Mouse (Mus musculus): ENCODE measurements around the gene Axin2. TPM values are rescaled to one million over a fixed set of nuclear protein-coding genes. Genes with fewer than 3 reads are reported as not detected.
A peak's percentile ranks its signal among the peaks of the same experiment; 100 is the strongest.

Gene Axin2
- polyA plus RNA-seq, 1 experiment from 2014 or later: 7.0 TPM

GRCm38 (mm10) chr11:108961651-108962065 lies 41.5 kb downstream of the Axin2 start:
- Histone ChIP-seq H3K9me3 (ENCODE audit: control insufficient read depth, low read depth, low read length) (no peaks in the 10 kb centered on the region), H3K27ac (ENCODE audit: low read length) (no peak overlapping the region; the same call in 1 of the 2 replicates)
- 2% methylated on average over 11 of the region's 11 CpGs for WGBS

GRCm38 (mm10) chr11:108963476-108964232 lies 43.5 kb downstream of the Axin2 start:
- Histone ChIP-seq H3K4me3 (ENCODE audit: low read depth, low read length) (no peak overlapping the region), H3K27me3 (ENCODE audit: control insufficient read depth, insufficient read depth, low read length) (no peaks in the 10 kb centered on the region), H3K4me2 (replicated peaks; ENCODE audit: low read depth, low read length) (no peak overlapping the region), H3K9ac (replicated peaks; ENCODE audit: low read depth, low read length) (no peak overlapping the region), H3K9me3 (ENCODE audit: control insufficient read depth, low read depth, low read length) (no peaks in the 10 kb centered on the region), H3K27ac (ENCODE audit: low read length) (no peak overlapping the region), H3K36me3 (ENCODE audit: control insufficient read depth, insufficient read depth, low read length) (no peaks in the 10 kb centered on the region), H3K4me1 (ENCODE audit: control insufficient read depth, insufficient read depth, low read length) (0 out of 2 replicates have a peak, but pooled peaks cover 9% of the 10 kb centered on the region)
- no peak for ATAC-seq (ENCODE audit: insufficient number of reproducible peaks, insufficient read depth, low FRiP score, low read depth)
- WGBS: 51% methylated on average over 15 of the region's 15 CpGs

More at GRCm38 (mm10) chr11:108961651-108962065, 41.5 kb downstream of the Axin2 start:
- Histone ChIP-seq H3K4me1 (ENCODE audit: control insufficient read depth, insufficient read depth, low read length) (0 out of 2 replicates have a peak, but pooled peaks cover 9% of the 10 kb centered on the region), H3K9ac (replicated peaks; ENCODE audit: low read depth, low read length) (no peak overlapping the region), H3K36me3 (ENCODE audit: control insufficient read depth, insufficient read depth, low read length) (no peaks in the 10 kb centered on the region), H3K4me3 (ENCODE audit: low read depth, low read length) (0 out of 2 replicates have a peak overlapping the region, but pooled peaks have one; percentile 1), H3K27me3 (ENCODE audit: control insufficient read depth, insufficient read depth, low read length) (no peaks in the 10 kb centered on the region), H3K4me2 (replicated peaks; ENCODE audit: low read depth, low read length) (0 out of 2 replicates have a peak overlapping the region, but pooled peaks have one; percentile 28)
- no peak for ATAC-seq (ENCODE audit: insufficient number of reproducible peaks, insufficient read depth, low FRiP score, low read depth)

GRCm38 (mm10) chr11:108965740-108966139 lies 45.6 kb downstream of the Axin2 start:
- Histone ChIP-seq H3K4me1 (ENCODE audit: control insufficient read depth, insufficient read depth, low read length) (0 out of 2 replicates have a peak, but pooled peaks cover 9% of the 10 kb centered on the region), H3K9me3 (ENCODE audit: control insufficient read depth, low read depth, low read length) (peaks cover 2% of the 10 kb centered on the region; the same call in 1 of the 2 replicates), H3K27me3 (ENCODE audit: control insufficient read depth, insufficient read depth, low read length) (no peaks in the 10 kb centered on the region), H3K9ac (replicated peaks; ENCODE audit: low read depth, low read length) (no peak overlapping the region), H3K4me2 (replicated peaks; ENCODE audit: low read depth, low read length) (no peak overlapping the region), H3K36me3 (ENCODE audit: control insufficient read depth, insufficient read depth, low read length) (no peaks in the 10 kb centered on the region), H3K27ac (ENCODE audit: low read length) (no peak overlapping the region), H3K4me3 (ENCODE audit: low read depth, low read length) (no peak overlapping the region)
- ATAC-seq (ENCODE audit: insufficient number of reproducible peaks, insufficient read depth, low FRiP score, low read depth): no peak
- 40% methylated on average over 6 of the region's 6 CpGs for WGBS

GRCm38 (mm10) chr11:108973459-108973858 lies 53.3 kb downstream of the Axin2 start:
- no peak for ATAC-seq (ENCODE audit: insufficient number of reproducible peaks, insufficient read depth, low FRiP score, low read depth)
- H3K9me3 ChIP-seq (ENCODE audit: control insufficient read depth, low read depth, low read length): peaks cover 6% of the 10 kb centered on the region; the same call in 1 of the 2 replicates
- H3K4me3 ChIP-seq (ENCODE audit: low read depth, low read length): no peak overlapping the region
- no peaks in the 10 kb centered on the region for H3K36me3 ChIP-seq (ENCODE audit: control insufficient read depth, insufficient read depth, low read length)
- no peaks in the 10 kb centered on the region for H3K4me1 ChIP-seq (ENCODE audit: control insufficient read depth, insufficient read depth, low read length)
- no peak overlapping the region for H3K27ac ChIP-seq (ENCODE audit: low read length)
- WGBS: 67% methylated on average over 4 of the region's 4 CpGs
- no peak overlapping the region for H3K9ac ChIP-seq (replicated peaks; ENCODE audit: low read depth, low read length)
- H3K4me2 ChIP-seq (replicated peaks; ENCODE audit: low read depth, low read length): no peak overlapping the region
- no peaks in the 10 kb centered on the region for H3K27me3 ChIP-seq (ENCODE audit: control insufficient read depth, insufficient read depth, low read length)

GRCm38 (mm10) chr11:108973866-108974265 lies 53.7 kb downstream of the Axin2 start:
- H3K4me1 ChIP-seq (ENCODE audit: control insufficient read depth, insufficient read depth, low read length): no peaks in the 10 kb centered on the region
- WGBS: 43% methylated on average over 5 of the region's 5 CpGs
- ATAC-seq (ENCODE audit: insufficient number of reproducible peaks, insufficient read depth, low FRiP score, low read depth): no peak
- peaks cover 6% of the 10 kb centered on the region; the same call in 1 of the 2 replicates for H3K9me3 ChIP-seq (ENCODE audit: control insufficient read depth, low read depth, low read length)
- H3K4me2 ChIP-seq (replicated peaks; ENCODE audit: low read depth, low read length): no peak overlapping the region
- no peaks in the 10 kb centered on the region for H3K36me3 ChIP-seq (ENCODE audit: control insufficient read depth, insufficient read depth, low read length)
- H3K27me3 ChIP-seq (ENCODE audit: control insufficient read depth, insufficient read depth, low read length): no peaks in the 10 kb centered on the region
- no peak overlapping the region for H3K27ac ChIP-seq (ENCODE audit: low read length)
- H3K4me3 ChIP-seq (ENCODE audit: low read depth, low read length): no peak overlapping the region
- no peak overlapping the region for H3K9ac ChIP-seq (replicated peaks; ENCODE audit: low read depth, low read length)

- H3K9ac ChIP-seq (replicated peaks; ENCODE audit: low read depth, low read length): no peak overlapping the region
- 33% methylated on average over 11 of the region's 11 CpGs for WGBS
- H3K36me3 ChIP-seq (ENCODE audit: control insufficient read depth, insufficient read depth, low read length): no peaks in the 10 kb centered on the region
- no peaks in the 10 kb centered on the region for H3K27me3 ChIP-seq (ENCODE audit: control insufficient read depth, insufficient read depth, low read length)
- no peak overlapping the region for H3K4me3 ChIP-seq (ENCODE audit: low read depth, low read length)
- H3K27ac ChIP-seq (ENCODE audit: low read length): no peak overlapping the region
- H3K4me1 ChIP-seq (ENCODE audit: control insufficient read depth, insufficient read depth, low read length): no peaks in the 10 kb centered on the region
- H3K4me2 ChIP-seq (replicated peaks; ENCODE audit: low read depth, low read length): no peak overlapping the region
- no peak for ATAC-seq (ENCODE audit: insufficient number of reproducible peaks, insufficient read depth, low FRiP score, low read depth)
- H3K9me3 ChIP-seq (ENCODE audit: control insufficient read depth, low read depth, low read length): peaks cover 6% of the 10 kb centered on the region; the same call in 1 of the 2 replicates
Measured at GRCm38 (mm10) chr11:108975583-108975982, 55.4 kb downstream of the Axin2 start.

- no peak overlapping the region for H3K4me3 ChIP-seq (ENCODE audit: low read depth, low read length)
- H3K9ac ChIP-seq (replicated peaks; ENCODE audit: low read depth, low read length): no peak overlapping the region
- no peaks in the 10 kb centered on the region for H3K9me3 ChIP-seq (ENCODE audit: control insufficient read depth, low read depth, low read length)
- H3K27ac ChIP-seq (ENCODE audit: low read length): no peak overlapping the region
- H3K36me3 ChIP-seq (ENCODE audit: control insufficient read depth, insufficient read depth, low read length): no peaks in the 10 kb centered on the region
- peak; percentile 74 for ATAC-seq (ENCODE audit: insufficient number of reproducible peaks, insufficient read depth, low FRiP score, low read depth)
- H3K27me3 ChIP-seq (ENCODE audit: control insufficient read depth, insufficient read depth, low read length): no peaks in the 10 kb centered on the region
- WGBS: 57% methylated on average over 12 of the region's 12 CpGs
- no peaks in the 10 kb centered on the region for H3K4me1 ChIP-seq (ENCODE audit: control insufficient read depth, insufficient read depth, low read length)
- no peak overlapping the region for H3K4me2 ChIP-seq (replicated peaks; ENCODE audit: low read depth, low read length)
Measured at GRCm38 (mm10) chr11:108980530-108980929, 60.4 kb downstream of the Axin2 start.

GRCm38 (mm10) chr11:108981012-108981411 lies 60.9 kb downstream of the Axin2 start:
- 89% methylated on average over 8 of the region's 8 CpGs for WGBS
- Histone ChIP-seq H3K4me1 (ENCODE audit: control insufficient read depth, insufficient read depth, low read length) (no peaks in the 10 kb centered on the region), H3K27me3 (ENCODE audit: control insufficient read depth, insufficient read depth, low read length) (no peaks in the 10 kb centered on the region), H3K9ac (replicated peaks; ENCODE audit: low read depth, low read length) (no peak overlapping the region), H3K4me3 (ENCODE audit: low read depth, low read length) (no peak overlapping the region), H3K4me2 (replicated peaks; ENCODE audit: low read depth, low read length) (no peak overlapping the region), H3K27ac (ENCODE audit: low read length) (no peak overlapping the region), H3K36me3 (ENCODE audit: control insufficient read depth, insufficient read depth, low read length) (no peaks in the 10 kb centered on the region), H3K9me3 (ENCODE audit: control insufficient read depth, low read depth, low read length) (no peaks in the 10 kb centered on the region)
- no peak for ATAC-seq (ENCODE audit: insufficient number of reproducible peaks, insufficient read depth, low FRiP score, low read depth)

Data from stomach, embryonic 14.5 days (tissue).